Mouse (Mus musculus) small intestine, adult 10 weeks (tissue): ENCODE data around the gene 1700049E17Rik2. TPM values are rescaled to one million over a fixed set of nuclear protein-coding genes. Genes with fewer than 3 reads are reported as not detected.

Experiments
- polyA plus RNA-seq: library from polyadenylated mRNA; stranded (reverse); fragments of 350-450 nt; fragmentation: Illumina TruSeq; extraction: RNeasy Lipid Tissue Mini Kit (QIAGEN cat#74804); gene quantifications from one replicate; pipeline ENCODE4 v1.2.3, GENCODE M21; 2014; ENCODE audit warnings: low replicate concordance

1700049E17Rik2 gene
- not detected for polyA plus RNA-seq

GRCm38 (mm10) chr14:41572911-41573310, at the start of gene 1700049E17Rik2:
TSS of gene 1700049E17Rik2 (plus strand) at chr14:41573211.

GRCm38 (mm10) chr14:41555483-41555882, 17.5 kb upstream of the 1700049E17Rik2 start, which contains the start of gene Gm7970:
TSS of gene Gm7970 (minus strand) at chr14:41555583.

DNA sequence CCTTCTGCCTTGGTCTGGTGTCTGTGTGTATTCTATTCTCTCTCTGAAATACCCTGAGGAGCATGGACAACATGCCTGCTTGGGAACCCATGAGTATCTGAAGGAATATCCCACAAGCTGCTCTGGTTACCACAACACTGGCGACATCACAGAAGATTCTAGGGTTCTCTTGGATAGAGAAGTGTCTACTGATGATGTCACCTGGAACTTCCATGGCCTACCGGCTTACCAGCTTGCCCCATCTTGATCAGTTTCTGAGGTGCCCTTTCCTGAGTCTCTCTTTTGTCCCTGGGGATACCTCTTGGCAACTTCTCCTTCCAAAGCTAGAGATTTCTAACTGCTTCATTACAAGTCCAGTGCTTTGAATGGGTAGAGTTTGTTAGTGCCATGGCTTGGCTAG, 51.5 kb downstream of the 1700049E17Rik2 start, which contains the start of gene Gm3072:
TSS of gene Gm3072 (minus strand) at position 101 of the 400 bp plus-strand sequence.

Other genes with a start within 250 kb of the 1700049E17Rik2 start
- gene Gm5798, start 224.6 kb upstream of the 1700049E17Rik2 start, polyA plus RNA-seq = not detected
- gene Gm7945, start 186.8 kb upstream of the 1700049E17Rik2 start, polyA plus RNA-seq = not detected
- not detected for gene Gm6482, start 164.9 kb upstream of the 1700049E17Rik2 start, polyA plus RNA-seq
- not detected for gene Gm7954, start 119.7 kb upstream of the 1700049E17Rik2 start, polyA plus RNA-seq
- gene Gm3486, start 83.7 kb upstream of the 1700049E17Rik2 start, polyA plus RNA-seq = not detected
- not detected for gene Gm7970, start 17.6 kb upstream of the 1700049E17Rik2 start, polyA plus RNA-seq
- gene Gm3072, start 51.4 kb downstream of the 1700049E17Rik2 start, polyA plus RNA-seq = not detected
- gene Gm3676, start 73.3 kb downstream of the 1700049E17Rik2 start, polyA plus RNA-seq = not detected
- gene Gm8068, start 128.7 kb downstream of the 1700049E17Rik2 start, polyA plus RNA-seq = not detected
- not detected for gene Gm7929, start 177.4 kb downstream of the 1700049E17Rik2 start, polyA plus RNA-seq
- not detected for gene Gm47189, start 199.2 kb downstream of the 1700049E17Rik2 start, polyA plus RNA-seq